Mouse (Mus musculus) adrenal gland, postnatal 14 days (tissue): ENCODE results near the gene Des. TPM values are rescaled to one million over a fixed set of nuclear protein-coding genes. Genes with fewer than 3 reads are reported as not detected.

ENCODE experiments used
- DNase-seq: peaks from one replicate; pipeline ENCODE4 v3.0.0; 2021; ENCODE audit warnings: mixed read lengths
- total RNA-seq: library from RNA; stranded (reverse); gene quantifications from 2 replicates; pipeline ENCODE4 v1.2.3, GENCODE M21; 2021

The Des gene
- total RNA-seq, 1 experiment from 2014 or later = 19.8 TPM

DNA sequence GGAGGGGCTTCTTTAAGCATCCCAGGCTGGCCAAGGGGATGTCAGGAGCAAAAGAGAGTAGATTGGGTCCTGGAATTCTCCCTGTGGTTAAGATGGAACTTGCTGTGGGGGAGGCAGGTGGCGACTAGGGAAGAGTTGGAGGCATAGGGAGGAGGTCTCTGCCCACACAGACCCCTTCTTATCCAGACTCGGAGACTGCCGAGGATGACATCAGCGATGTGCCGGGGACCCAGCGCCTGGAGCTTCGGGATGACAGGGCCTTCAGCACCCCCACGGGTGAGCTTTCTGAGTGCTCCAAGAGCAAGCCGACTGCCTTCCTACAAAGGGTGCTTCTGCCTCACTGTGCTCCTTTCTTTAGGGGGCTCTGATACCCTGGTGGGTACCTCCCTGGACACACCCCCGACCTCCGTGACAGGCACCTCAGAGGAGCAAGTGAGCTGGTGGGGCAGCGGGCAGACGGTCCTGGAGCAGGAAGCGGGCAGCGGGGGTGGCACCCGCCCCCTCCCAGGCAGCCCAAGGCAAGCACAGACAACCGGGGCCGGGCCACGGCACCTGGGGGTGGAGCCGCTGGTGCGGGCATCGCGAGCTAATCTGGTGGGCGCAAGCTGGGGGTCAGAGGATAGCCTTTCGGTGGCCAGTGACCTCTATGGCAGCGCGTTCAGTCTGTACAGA is 24.5 kb downstream of the Des start:
- no peak for DNase-seq

DNA sequence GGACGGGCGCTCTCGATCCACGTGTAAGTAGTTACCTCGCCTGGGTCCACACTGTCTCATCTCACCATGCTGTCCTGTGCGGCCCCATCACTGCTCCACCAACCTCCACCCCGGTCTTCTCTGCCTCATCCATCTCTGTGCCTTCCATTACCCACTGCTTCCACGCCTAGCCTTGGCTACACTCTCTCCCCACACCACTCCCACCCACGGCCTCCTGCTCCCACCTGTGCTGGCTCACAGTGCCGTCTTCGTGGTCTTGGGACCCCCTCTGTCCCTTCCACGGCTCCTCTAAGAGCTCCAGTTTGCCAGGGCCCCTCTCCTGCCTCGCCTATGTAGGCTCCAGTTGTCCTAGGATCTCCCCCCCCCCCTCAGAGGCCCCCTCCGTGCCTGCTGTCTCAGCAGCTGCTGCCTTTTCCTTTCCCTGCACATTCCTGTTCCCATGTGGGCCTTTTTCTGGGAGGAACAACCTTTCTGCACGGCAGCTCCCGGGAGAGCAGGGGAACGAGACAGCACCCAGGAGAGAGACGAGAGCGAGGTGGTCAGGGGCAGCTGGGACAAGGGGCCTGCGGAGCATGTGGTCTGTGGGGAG is 25.1 kb downstream of the Des start:
- DNase-seq = no peak

DNA sequence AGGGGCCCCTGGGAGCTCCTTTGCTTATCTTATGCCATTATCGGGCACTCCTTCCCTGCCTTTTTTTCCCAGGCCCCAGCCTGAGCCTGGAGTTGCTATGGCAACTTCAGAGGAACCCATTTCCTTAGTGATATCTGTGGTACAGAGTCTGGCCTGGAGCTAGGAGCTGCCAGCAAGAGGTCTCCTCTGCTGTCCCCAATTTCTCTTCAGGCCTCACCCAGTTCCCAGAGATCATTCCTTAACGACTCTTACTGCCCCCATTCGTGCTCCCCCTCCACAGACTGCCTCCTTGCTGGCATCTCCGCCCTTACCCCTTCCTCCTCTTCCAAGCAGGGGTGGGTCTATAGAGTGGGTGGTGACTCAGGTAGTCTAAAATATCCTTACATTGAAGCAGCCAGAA is 26.0 kb downstream of the Des start:
- no peak for DNase-seq

DNA sequence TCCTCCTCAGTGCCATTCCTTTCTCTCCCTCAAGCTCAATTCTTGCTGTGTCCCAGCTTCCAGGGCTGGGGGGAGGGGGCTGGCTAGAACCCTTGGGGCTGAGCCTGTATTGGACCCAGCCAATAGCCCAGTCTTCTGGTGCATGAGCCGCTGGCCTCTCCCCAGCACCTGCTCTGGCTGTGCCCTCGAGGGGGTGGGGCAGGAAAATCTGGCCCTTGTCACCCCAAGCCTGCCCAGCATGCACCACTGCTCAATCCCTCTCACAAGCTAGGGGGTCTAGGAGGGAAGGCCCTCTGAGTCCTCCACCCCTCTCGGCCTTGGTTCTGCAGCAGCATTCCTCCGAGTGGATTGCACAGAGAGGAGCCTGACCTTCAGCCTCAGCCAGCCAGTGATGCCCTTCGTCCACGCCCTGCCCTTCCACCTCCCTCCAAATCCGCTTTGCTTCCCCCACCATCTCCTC is 27.4 kb downstream of the Des start:
- peak; percentile 44 for DNase-seq

DNA sequence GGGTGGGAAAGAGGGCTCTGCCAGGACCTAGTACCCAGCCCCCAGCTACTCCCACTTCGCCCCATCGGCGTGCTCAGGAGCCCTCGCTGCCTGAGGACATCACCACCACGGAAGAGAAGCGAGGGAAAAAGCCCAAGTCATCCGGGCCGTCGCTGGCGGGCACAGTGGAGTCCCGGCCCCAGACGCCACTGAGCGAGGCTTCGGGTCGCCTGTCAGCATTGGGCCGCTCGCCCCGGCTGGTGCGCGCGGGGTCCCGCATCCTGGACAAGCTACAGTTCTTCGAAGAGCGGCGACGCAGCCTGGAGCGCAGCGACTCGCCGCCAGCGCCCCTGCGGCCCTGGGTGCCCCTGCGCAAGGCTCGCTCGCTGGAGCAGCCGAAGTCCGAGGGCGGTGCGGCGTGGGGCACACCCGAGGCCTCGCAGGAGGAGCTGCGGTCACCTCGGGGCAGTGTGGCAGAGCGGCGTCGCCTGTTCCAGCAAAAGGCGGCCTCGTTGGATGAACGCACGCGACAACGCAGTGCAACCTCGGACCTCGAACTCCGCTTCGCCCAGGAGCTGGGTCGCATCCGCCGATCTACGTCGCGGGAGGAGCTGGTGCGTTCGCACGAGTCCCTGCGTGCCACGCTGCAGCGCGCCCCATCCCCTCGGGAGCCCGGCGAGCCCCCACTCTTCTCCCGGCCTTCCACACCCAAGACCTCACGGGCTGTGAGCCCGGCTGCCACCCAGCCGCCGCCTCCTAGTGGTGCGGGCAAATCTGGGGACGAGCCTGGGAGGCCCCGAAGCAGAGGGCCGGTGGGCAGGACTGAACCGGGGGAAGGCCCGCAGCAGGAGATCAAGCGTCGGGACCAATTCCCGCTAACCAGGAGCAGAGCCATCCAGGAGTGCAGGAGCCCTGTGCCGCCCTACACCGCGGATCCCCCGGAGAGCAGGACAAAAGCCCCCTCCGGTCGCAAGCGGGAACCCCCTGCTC is 28.1 kb downstream of the Des start:
- peak; percentile 38 for DNase-seq

DNA sequence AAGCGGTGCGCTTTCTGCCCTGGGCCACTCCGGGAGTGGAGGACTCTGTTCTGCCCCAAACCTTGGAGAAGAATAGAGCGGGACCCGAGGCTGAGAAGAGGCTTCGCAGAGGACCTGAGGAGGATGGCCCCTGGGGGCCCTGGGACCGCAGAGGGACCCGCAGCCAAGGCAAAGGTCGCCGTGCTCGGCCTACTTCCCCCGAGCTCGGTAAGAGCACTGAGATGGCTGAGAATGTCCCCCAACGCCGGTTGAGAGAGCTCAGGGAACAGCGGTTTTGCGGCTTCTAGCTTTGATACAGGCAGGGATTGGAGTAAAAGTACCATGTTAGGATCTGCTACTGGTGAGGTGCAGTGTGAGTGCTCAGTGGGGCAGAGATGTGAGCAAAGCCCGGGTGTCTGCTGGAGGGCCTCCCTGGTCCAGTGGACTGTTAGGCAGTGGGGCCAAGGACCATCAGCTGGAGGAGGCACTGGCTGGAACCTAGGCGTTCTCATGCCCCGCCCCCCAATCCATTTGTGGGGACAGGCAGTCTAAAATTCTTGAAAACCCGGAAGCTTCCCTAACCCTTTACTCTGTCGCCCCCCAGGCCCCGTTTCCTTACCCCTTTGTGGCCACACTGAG is 28.9 kb downstream of the Des start:
- no peak for DNase-seq

DNA sequence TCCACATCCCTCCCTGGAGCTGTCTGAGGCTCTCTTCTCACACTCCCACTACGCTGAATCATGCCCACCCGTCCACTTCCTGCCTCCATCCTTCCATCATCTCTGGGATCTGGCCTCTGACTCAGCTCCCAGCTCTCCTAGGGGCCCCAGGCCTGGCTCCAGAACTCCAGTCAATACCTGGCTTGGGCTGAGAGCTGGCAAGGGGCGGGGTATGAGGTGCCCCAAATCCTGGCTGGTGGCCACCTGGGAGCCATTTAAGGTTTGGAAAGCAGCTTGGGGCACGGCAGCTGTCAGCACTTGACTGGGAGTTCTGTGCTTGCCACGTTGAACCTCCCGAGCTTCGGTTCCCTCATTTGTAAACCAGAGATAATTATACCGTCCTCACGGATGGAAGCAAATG is 33.0 kb downstream of the Des start:
- DNase-seq = peak; percentile 34

DNA sequence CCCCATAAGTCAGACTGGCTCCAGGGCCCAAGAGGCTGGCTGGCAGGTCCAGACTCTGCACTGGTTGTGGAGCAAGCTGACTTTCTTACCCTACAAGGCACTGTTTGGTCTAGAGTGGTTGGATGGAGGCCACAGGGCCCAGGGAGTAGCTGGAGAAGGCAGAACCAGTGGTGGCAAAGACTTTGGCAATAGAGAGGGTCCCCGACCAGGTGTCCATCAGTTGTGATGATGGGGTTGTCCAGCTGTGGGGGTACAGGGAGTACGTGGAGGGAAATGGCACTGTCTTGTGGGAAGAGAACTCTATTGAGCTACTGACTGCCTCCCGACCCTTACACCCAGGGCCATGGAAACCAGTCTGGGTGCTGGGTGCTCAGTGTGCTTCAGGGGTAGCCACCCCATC is 33.7 kb downstream of the Des start:
- no peak for DNase-seq

DNA sequence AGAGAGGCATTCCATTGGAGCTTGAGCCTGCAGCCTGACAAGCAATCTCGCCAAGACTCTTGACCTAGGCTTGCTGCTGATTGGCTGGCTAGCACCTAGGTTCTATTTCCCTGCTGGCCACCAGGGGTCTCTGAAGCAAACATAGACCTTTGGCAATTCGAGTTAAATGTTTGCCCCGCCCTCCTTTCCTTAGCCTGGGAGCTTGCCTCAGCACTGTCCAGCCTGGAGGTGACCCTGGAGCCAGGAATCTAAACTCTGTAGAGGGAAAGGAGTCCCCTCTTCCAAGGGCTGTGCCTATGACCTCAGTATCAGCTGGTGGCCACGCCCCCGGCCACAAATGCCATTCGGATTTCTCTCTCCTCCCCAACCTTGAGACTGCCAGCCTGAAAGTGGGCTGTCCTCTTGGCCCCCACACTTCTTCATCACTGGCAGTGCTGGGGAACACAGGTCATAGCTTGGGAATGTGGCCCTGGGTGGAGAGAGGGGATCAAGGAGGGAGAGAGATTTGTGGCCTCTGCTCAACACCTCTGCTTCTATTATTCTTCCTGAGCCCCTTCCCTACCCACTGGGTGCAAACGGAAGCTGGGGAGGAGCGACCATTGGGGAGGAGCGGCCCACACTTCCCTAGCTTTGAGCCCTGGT is 38.8 kb downstream of the Des start:
- peak; percentile 89 for DNase-seq

DNA sequence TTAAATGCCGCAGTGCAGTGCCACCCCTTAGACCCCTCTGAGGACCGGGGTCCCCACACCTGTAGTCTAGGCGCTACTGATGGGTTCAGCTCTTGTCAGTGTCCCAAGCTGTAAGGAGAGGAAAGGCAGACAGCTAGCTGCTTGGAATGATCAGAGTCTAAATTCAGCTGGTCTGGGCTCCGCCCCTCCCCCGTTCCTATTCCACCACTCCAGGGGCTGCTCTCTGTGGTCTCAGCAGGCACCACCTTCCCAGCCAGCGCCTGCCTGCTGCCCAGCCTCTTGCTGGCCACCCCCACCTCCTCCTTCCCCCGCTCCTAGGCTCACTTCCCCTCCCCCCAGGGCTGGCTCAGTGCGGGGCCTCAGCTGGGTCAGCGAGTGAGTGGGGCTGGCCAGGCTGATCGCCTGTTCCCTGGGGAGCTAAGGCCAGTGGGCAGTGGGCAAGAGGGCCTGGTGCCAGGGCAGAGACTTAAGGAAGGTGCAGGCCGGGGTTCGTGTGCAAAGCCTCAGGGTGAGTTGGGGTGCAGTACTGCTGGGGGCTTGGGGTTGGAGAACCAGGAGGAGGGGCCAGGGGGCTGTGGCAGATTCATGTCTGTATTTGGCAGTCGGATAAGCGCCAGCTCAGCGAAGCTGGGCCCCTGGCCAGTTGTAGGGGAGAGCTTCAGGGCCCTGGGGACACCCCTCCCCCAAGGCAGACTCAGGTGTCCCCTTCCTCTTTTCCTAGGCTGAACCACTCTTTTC is 39.8 kb downstream of the Des start:
- DNase-seq = peak; percentile 84

DNA sequence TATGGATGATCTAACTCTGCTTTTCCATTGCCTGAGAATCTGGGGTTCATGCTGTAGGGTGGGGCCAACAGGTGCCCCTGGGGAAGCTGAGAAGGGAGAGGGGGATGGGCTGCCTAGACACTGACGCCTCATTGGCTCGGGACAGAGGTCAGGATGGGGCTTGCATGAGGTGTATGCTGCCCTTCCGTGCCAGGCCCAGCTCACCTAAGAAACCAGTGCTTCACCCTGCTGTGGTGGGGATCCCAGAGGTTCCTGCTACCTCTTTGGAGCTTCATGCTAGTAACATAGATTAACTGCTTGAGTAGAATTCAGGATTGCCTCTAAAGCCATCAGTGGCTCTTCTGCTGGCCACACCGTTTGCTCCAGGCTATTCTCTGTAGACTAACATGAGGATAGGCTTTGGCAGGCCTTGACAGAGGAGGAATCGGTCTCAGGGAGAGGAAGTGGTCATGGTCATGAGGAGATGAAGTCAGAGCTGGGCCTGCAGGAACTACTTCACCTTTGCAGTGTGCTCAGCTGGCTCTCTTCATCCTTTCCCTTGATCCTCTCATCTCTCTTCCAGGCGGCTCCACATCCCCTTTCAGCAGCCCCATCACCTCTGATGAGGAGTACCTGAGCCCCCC is 40.5 kb downstream of the Des start:
- DNase-seq = no peak

DNA sequence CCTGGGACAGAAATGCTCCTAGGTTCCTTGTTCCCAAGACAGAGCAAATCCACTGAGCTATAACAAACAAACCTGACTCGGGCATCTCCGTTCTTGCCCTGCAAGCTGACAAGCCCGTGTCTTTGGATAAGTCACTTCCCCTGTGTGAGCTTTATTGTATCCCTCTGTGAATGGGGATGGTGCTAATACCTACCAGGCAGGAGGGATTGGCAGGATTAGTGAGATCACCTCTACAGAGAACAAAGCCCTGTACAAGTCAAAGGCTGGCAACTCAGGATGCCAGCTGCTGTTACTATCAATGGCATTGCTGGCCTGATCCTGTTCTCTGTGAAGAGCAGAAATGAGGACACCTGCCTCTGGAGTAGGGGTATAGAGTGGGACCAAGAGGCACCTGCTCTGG is 45.4 kb downstream of the Des start:
- no peak for DNase-seq

DNA sequence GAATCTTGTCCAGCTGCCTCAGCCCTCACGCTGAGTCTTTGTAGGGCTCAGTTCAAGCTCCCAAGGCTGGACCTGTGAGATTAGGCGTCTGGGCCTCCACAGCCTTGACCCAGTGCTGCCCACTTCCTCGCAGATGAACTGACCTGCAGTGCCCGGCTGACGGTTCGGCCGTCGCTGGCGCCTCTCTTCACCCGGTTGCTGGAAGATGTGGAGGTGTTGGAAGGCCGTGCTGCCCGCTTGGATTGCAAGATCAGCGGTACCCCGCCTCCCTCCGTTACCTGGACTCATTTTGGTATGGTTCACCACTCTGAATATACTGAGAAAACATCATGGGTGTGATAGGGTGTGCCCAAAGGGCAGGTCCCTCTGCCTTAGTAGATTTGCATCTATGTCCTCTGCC is 46.0 kb downstream of the Des start:
- no peak for DNase-seq

DNA sequence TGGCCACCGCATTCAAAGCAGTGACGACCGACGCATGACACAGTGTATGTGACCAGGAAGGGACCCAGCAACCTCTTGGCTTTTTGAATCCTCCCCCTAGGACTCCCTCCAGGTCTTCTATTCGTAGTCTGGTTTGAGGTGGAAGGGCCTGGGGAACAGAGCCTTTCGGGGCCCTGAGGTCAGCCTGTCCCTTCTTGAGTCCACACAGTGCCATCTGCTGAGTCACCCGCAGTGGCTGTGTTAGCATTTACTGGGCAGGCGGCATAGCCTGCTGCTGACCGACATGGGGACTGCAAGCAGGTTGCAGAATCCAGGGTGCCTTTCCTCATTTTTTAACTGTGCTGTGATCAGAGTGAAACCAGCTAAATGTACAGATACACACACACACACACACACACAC is 46.9 kb downstream of the Des start:
- DNase-seq = no peak

DNA sequence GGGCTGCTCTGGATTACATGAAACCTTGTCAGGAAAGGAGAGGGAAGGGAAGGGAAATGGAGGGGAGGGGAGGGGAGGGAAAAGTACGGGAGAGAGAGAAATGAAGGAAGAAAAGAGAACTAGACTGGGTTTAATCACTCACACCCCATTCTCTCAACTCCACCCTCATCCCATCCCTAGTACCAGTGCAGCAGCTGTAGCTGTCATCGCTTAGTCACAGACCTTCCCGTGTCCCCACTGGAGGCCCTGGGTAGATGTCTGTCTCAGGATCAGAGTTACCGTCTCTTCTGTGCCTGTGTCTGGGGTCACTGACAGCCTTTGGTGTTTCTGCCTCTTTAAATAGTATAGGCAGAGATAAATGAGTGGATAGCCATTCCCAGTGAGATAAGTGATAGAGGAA is 48.1 kb downstream of the Des start:
- DNase-seq = no peak

DNA sequence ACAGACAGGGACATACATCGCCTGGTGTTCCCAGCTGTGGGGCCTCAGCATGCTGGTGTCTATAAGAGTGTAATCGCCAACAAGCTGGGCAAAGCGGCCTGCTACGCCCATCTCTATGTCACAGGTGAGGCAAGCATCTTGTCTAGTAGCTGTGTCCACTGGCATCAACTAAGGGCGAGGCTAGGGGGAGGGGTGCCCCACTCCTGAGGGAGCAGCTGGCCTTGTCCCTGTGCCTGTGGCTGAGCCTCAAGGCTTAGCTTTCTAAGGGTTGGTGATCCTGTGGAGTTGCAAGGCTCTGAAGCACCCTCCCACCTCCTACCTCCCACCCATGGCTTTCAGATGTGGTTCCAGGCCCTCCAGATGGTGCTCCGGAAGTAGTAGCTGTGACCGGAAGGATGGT is 49.8 kb downstream of the Des start:
- no peak for DNase-seq

DNA sequence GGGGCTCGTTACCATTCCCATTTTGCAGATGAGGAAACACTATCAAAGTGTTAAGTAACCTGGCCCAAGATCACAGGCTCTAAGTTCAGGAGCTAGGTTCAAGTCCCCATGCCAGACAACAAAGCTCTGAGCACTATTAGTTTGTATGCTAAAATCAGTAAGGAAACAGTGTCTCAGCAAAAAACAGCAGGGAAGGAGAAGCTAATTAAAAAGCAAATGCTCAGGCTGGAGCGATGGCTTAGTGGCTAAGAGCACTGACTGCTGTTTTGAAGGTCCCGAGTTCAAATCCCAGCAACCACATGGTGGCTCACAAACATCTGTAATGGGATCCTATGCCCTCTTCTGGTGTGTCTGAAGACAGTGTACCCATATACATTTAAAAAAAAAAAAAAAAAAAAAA is 52.1 kb downstream of the Des start:
- no peak for DNase-seq

DNA sequence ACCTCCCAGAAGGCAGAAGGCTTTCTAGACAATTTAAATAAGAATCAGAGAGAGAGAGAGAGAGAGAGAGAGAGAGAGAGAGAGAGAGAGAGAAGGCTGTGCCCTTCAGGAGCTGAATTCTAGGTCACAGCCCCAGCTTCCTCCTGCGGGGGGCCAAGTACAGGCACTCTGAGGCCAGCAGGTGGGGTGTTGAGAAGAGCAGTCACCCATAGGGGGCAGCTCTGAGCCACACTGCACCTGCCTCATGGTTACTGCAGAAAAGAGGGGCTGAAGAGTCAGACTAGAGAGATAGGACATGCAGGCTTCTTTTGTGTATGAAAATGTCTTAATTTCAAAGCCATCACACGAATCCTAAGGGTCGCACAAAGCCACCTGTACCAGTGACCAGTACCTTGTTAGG is 53.6 kb downstream of the Des start:
- DNase-seq = peak; percentile 38
